Mouse (Mus musculus): ENCODE measurements around the gene Cnot1.

DNA sequence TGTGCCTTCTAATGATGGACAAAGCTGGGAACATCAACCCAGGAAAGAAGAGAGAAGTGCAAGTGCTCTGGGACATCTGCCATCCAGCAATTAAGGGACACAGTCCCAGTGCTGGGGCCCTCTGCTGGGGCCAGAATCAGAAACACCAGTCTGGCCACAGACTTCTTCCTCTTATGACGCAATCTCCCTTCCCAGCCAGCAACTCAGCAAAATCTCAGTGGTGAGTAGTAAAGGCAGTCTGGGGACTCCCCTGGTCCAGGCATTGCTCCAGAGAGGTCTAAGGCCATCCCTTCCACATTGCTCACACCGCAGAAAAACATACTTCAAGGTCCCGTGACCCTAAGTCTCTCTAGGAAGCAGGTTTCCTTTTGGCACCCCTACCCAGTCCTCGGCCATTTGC is 45.0 kb upstream of the Cnot1 start:
- TF ChIP-seq TAL1 (IDR thresholded peaks at IDR 0.05; ENCODE audit: low read length) (no peak), GATA1 (IDR thresholded peaks at IDR 0.05; ENCODE audit: low read length) (no peak)

Data from erythroblast, embryonic 14.5 days (primary cell).